Mouse (Mus musculus) lung, postnatal 10 days (tissue): ENCODE measurements around the gene Tlx2.

Experiments used
- DNase-seq: peaks from one replicate; pipeline ENCODE4 v3.0.0; 2021

The Tlx2 gene

GRCm38 (mm10) chr6:83070247-83070310, at the start of gene Tlx2:
Gene Tlx2 (minus strand): TSS chr6:83070293.
- DNase-seq, result no peak

GRCm38 (mm10) chr6:83119734-83120051, 49.6 kb upstream of the Tlx2 start:
- DNase-seq, result no peak

DNA sequence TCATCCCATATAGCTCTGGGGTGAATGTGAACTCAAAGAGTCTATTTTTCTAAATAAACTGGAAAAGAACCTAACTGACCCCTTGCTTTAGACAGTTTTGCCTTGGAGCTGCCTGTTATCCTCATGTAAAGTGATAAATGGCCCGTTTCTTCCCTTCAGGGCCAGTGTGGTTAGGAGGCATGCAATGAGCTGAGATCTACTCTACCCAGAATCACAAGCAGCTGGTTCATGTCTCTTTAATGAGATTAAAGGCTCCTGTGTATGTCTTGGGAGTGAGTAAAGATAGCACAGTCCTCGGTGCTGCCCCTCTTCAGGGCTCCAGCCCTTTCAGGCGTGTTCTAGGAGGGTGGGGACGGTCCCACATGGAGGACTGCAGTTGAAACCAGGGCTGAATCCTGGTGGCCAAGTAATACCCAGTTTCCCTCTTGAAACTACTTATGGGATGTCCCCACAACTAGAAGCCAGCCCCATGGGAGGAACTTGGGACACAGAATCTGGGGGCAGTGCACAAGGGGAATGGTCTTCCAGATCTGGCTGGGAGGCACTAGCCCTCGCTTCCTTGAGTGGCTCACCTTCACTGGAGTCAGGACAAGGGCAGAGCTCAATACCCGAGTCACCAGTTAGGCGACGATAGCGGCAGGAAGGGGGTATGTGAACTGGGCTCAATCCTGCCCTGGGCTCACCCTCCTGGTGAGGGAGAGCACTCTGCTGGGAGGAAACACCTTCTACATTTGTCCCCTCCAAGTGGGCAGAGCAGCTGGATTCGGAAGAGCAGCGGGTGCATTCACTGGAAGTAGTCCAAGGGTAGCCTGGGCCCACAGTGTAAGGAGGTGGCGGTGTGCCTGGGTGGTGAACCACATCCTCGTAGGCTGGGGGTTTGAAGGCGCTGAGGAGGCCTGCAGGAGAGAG, 49.0 kb upstream of the Tlx2 start:
- no peak for DNase-seq

DNA sequence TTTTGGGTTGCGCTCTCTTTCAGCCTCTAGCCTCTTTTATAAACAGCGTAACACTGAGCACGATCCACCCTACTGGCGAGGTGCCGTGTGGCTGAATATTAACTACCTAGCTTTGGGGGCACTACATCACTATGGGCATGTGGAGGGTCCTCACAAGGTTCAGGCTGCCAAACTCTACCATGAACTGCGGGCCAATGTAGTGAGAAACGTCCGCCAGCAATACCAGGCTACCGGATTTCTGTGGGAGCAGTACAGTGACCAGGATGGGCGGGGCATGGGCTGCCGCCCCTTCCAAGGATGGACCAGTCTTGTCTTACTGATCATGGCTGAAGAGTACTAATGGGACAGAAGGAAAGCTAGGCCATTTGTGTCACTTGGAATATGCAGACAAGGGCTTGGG, 48.3 kb upstream of the Tlx2 start:
- DNase-seq, result no peak

DNA sequence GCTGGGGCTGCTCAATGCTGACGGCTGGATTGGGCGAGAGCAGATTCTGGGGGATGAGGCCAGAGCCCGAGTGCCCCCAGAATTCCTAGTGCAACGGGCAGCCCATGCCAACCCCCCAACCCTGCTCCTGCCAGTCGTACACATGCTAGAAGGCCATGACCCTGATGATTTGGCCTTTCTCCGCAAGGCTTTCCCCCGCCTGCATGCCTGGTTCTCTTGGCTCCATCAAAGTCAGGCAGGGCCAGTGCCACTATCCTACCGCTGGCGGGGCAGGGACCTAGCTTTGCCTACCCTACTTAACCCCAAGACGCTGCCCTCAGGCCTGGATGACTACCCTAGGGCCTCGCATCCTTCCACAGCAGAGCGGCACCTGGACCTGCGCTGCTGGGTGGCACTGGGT, 47.5 kb upstream of the Tlx2 start:
- no peak for DNase-seq

DNA sequence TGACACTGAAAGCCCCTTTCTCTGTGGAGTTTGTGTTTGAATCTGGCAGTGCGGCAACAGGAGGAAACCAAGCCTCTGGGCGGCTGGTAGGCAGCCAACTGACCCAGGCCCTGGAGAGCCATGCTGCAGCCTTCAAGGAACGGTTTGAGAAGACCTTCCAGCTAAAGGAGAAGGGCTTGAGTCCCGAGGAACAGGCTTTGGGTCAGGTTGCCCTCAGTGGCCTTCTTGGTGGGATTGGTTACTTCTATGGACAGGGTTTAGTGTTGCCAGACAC, 47.0 kb upstream of the Tlx2 start:
- no peak for DNase-seq

DNA sequence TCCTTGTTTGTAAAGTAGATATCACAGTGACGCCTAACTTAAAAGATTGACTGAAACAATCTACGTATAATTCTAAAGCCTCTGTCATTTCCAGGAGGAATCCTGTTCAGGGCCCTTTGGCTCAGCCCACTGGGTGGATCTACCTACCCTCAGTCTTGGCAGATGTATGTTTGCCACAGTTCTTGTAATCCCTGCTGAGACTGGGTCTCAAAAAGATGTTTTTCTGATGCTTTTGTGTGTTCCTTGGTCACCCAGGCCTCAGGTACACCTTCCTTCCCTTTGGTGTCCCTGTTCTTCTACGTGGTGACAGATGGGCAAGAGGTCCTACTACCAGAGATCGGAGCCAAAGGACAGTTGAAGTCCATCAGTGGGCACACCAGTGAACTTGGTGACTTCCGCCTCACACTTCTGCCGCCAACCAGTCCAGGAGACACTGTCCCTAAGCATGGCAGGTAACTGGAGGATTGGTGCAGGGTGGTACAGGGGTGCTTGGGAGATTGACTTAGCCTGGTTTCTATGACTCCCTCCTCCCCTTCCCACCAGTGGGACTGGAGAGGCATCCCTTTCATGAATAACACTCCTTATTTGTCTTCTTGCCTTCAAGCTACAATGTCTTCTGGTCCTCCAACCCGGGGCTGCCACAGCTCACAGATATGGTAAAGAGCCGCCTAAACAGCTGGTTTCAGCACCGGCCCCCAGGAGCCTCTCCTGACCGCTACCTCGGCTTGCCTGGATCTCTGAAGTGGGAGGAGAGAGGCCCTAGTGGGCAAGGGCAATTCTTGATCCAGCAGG, 46.5 kb upstream of the Tlx2 start:
- DNase-seq, result no peak

GRCm38 (mm10) chr6:83115682-83116372, 45.7 kb upstream of the Tlx2 start:
- DNase-seq, result no peak

DNA sequence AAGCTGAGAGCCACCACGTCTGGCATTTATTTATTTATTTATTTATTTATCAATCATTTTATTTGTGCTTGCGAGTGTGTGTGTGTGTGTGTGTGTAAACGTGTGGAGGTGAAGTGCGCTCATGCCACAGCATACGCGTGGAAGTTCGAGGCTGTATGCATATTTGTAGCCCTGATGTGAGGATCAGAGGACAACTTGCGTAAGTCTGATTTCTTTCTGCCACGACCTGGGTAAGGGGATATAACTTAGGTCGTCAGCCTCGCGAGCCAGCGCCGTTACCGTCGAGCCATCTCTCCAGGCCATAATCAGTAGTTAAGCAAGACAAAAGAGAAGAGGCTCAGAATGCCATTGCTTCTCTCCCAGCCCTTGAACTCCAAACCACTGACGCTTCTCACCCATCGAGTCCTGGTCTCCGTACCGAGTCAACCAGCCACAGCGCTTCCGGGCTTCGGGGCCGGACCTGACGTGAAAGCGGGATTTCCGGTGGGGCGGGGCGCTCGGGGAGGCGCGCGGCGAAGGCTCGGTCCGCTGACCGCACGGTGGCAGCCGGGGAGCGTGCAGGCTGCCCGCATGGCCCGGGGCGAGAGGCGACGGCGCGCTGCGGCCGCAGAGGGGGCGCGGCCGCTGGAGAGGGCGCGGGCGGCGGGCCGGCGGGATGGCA, 45.0 kb upstream of the Tlx2 start, which contains the start of gene Mogs:
Gene Mogs, plus strand, starts transcription at position 486 of the 661 bp plus-strand sequence.
- peak; percentile 97 for DNase-seq

DNA sequence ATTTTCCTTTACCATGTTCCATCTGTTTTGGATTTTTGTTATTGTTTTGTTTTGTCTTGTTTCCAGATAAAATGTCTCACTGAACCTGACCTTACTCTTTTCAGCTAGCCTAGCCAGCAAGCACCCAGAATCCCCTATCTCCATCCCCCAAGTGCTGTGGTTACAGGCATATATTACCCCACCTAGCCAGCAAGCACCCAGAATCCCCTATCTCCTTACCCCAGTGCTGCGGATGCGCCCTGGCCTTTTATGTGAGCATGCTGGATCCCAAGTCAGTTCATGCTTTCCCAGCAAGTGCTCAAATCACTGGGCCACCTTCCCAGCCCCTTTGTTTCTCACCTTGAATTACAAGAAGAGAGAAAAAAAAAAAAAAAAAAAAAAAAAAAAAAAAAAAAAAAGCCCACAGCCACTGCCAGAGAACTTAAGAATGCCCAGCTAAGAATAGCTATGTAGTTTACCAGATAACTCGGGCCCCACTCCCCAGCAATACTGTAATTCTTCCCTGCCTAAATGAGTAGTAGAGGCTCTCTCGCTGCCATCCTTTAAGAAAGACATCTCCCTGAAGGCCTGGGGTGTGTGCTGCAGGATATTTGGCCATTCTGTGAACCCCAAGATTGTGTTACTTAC, 41.5 kb upstream of the Tlx2 start:
- no peak for DNase-seq

DNA sequence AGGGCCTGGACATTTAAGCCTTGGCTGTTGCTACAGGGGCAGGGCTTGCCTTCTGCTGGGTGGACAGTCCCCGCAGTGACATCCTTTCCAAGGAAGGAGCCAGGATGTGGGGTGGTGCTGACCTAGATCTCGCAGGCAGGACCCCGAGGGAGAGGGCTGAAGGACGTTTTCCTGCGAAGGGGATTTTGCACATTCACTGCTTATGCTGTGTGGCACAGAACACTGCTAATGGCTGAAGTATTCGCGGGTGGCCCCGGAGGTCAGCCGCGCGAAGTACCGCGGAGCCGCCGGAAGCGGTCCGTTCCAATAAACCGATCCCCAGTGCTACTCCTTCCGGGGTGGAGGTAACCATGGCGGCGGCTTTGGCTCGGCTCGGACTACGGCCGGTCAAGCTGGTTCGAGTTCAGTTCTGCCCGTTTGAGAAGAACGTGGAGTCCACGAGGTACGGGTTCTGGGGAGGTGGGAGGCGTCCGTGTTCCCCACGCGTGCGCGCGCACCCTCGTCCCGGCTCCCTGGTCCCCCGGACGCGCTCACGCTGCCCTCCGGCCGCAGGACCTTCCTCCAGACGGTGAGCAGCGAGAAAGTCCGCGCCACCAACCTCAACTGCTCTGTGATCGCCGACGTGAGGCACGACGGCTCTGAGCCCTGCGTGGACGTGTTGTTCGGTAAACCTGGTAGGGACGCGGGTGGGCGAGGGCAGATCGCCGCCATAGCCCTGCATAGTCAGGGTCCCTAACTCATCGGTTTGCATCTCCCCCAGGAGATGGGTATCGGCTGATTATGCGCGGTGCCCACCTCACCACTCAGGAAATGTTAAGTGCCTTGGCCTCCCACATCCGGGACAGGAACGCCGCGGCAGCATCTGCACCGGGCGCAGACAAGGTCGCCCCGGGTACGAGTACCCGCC, 38.9 kb upstream of the Tlx2 start, which contains the start of gene Mrpl53:
Gene Mrpl53, plus strand, starts transcription at position 279 of the 907 bp plus-strand sequence.
- DNase-seq, result peak; percentile 87

DNA sequence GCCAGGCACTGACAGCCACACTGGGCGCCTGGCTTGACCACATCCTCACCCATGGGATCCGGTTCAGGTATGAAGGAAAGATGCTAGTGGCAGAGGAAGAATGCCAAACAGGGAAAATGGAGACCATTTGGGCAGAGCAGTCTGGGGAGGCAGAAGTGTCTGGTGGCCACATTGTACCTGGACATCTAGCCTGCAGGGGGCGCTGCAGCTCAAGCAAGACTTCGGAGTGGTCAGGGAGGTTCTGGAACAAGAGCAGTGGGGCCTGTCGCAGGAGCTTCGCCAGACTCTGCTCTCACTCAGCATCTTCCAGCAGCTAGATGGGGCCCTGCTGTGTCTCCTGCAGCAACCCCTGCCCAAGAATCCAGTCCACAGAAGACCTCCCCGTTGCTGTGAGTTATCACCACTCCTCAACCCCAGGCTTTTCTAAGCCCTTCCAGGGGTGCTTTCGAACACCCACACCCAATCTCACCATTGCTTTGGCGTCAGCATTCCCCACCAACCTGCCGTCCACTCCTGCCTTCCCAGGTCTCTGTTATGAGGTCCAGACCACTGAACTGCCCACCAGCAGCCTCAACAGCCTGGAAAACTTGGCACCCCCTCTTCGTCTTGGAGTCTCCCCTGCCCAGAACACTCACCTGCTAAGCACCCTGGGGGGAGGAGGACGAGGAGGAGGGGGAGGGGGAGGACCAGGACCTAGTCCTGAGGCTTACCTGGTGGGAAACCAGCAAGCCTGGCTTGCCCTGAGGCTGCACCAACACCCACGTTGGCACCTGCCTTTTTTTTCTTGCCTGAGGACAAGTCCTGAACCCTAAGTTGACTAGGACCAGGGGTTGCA, 37.7 kb upstream of the Tlx2 start:
- peak; percentile 88 for DNase-seq

GRCm38 (mm10) chr6:83104158-83104557, 34.1 kb upstream of the Tlx2 start:
- no peak for DNase-seq

- DNase-seq, result no peak
These were observed 33.1 kb upstream of the Tlx2 start for GRCm38 (mm10) chr6:83103130-83103650.

DNA sequence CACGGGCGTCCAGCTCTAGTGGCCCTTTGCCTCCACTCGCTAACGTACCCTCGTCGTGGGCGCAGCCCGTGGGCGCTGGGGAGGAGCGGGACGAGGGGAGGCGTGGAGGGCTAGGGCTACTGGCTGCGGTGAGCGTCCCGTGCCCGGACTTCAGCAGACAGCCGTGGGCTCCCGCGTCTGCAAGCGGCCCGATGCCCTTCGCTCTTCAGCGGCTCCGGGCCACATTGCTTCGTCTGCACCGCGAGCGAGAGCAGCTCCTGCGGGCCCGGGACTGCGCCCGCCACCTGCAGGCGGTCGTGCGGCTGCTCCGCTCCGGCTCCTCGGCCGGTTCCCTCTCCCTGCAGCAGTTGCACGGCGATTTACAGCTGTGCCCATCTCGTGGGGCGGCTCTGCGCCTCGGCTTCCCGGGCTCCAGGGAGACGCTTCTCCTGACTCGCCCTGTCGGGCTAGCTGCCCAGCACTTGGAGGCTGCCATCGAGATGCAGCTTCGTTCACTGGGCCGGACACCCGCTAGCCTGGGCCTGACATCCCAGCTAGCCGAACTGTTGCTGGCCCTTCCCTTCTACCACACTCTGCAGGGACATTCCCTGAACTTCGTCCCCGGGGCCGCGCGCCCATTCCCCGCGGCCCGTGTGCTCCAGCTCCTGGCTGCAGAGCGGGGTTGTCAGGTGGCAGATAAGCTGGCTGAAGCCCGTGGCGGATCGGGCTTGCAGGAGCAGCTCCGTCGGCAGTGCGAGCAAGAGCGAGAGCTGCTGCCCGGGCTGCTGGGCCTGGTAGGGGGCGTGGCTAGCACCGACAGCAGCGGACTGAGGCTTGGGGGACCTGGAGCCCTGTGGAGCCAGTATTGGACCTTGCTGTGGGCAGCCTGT, 31.8 kb upstream of the Tlx2 start:
- peak; percentile 72 for DNase-seq

DNA sequence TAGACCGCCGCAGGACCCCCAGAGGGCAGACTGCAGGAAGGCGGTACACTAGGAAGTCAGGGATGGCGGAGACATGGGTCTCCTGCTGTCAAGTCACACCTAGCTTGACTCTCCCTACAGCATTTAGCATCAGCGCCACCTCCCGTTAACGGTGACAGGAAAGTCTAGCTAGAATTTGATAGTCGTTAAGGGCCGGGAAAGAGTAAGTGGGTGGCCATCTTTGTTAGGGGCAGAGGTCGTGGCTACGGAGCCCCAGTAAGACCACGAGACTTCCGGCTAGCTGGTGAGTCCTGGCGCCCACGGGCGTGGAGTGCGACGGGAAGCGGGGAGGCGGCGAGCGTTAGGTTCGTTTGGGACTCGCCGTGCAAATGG, 31.2 kb upstream of the Tlx2 start, which contains the start of the genes Ccdc142 and Gm42688:
Gene Ccdc142, plus strand, starts transcription at position 286 of the 372 bp plus-strand sequence.
Gene Gm42688, plus strand, starts transcription at position 302 of the 372 bp plus-strand sequence.
- peak; percentile 95 for DNase-seq

GRCm38 (mm10) chr6:83098411-83098810, 28.3 kb upstream of the Tlx2 start:
- no peak for DNase-seq

GRCm38 (mm10) chr6:83095968-83096367, 25.9 kb upstream of the Tlx2 start:
- no peak for DNase-seq

DNA sequence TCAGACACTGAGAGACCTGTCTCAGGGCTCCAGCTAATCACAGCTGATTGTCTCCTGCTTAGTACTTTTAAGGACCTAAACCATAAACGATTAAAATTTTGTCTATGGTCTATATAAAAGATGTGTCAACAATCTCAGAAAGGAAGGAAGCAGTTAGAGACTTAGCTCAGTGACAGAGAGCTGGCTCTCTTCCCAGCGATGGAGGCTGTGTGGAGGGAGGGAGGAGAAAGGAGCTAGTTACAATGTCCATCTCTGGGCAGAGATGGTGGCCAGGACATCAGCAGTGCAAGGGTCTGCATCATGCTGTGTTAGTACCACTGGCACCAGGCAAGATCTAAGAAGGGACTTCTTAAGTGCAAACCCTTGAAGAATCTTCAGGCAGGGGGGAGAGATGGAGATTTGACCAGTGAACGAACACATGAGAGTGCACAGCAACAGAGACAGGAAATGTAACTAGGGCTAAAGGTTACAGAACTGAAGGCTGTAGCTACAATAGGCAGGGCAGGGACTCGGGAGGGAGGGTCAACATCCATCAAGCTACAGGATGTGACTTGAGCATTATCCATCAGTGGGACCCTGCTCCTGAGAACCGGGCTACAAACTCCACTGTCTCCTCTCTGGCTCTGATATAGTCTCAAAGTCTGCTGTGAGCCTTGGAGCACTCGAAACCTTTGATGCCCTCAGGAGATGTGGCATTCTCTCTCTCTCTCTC, 22.5 kb upstream of the Tlx2 start:
- peak; percentile 64 for DNase-seq
